Mouse (Mus musculus): ENCODE results near the gene Tmem205. TPM values are rescaled to one million over a fixed set of nuclear protein-coding genes. Genes with fewer than 3 reads are reported as not detected.

Tmem205 gene
- 100 to 1,000 TPM; 280 to 531 TPM for total RNA-seq (2021)
- long read RNA-seq, experiment 1, transcript Tmem205-201 (4 exons, 785 nt): major isoform, 34 of 55 reads
- long read RNA-seq, experiment 1, partial matches to known transcripts: 4 of 55 reads
- long read RNA-seq, experiment 1, other reads (novel, unspliced or antisense): 14 of 55 reads
- long read RNA-seq, experiment 2, transcript Tmem205-206 (2 exons, 671 nt): minor isoform, 7 of 360 reads
- long read RNA-seq, experiment 2, transcript Tmem205-201 (4 exons, 785 nt): major isoform, 261 of 360 reads
- long read RNA-seq, experiment 2, transcript Tmem205-203 (4 exons, 879 nt): minor isoform, 15 of 360 reads
- long read RNA-seq, experiment 2, partial matches to known transcripts: 18 of 360 reads
- long read RNA-seq, experiment 2, other reads (novel, unspliced or antisense): 51 of 360 reads

DNA sequence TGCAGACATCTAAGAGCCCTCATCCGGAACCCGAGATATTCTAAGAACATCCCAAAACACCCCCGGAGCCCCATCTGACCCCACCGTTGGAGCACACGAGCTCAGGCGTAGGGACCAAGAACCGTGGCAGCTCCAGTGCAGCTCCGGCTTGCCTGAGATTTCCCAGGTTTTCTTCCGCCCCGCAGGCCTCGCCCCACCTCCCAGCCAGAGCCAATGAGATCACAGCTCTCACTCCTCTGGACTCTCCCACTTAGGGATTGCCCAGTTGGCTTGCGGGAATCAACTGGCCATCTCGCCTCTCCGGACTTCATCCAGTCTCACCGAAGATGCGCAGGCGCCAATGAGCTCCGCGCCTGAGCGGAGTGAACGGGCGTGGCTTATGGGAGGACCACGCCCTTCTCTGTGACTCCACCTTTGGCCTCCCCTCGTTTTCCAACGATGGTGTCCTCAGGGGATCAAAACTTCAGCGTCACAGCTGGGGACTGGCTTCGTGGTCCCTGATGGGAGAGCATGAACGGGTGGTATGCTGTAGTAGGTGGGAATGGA is at the start of gene Tmem205, which contains the start of gene Ccdc159:
TSS of gene Tmem205 (minus strand) at position 349 of the 546 bp plus-strand sequence.
TSS of gene Ccdc159 (plus strand) at position 264 of the 546 bp plus-strand sequence.
- peak; percentile 79 to 84 for DNase-seq (ENCODE audit: low spot score in 2 of 2)

GRCm38 (mm10) chr9:21976626-21977175 is 49.3 kb upstream of the Tmem205 start:
- no peak for DNase-seq (ENCODE audit: low spot score in 2 of 2)

DNA sequence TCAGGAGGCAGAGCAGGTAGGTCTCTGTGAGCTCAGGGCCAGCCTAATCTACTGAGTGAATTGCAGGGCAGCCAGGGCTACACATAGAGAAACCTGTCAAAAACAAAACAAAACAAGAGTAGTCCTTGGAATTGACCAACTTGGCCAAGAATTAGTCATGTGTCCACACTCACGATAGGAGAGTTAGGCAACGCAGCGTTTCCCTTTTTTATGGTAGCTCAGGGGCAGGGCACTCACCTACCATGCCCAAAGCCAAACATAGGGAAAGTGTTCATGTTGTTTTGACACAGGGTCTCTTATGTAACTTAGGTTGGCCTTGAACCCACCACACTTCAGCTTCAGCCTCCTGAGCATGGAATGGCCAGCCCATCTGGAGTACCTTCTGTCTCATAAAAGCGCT is 41.9 kb upstream of the Tmem205 start:
- no peak for DNase-seq (ENCODE audit: low spot score in 2 of 2)

DNA sequence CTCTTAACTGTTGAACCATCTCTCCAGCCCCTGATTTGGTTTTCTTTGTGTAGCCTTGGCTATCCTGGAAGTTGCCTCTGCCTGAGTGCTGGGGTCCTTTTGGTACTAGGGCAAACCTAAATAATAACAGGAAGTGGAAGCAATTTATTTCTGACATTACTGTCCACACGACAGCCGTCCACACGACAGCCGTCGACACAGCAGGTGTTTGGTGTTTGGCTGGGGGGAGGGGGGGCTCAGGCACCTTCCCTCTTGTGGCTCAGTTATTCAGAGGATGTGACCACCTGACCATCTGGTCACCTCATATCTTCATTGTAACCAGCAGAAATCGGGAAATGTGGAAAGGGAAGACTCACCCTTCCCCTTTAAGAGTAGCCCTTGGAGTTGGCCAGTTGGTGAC is 41.5 kb upstream of the Tmem205 start:
- DNase-seq (ENCODE audit: low spot score in 2 of 2): no peak

GRCm38 (mm10) chr9:21963417-21963816 is 36.1 kb upstream of the Tmem205 start, which contains the start of gene Epor:
Gene Epor (minus strand): TSS chr9:21963506.
- no peak for DNase-seq (ENCODE audit: low spot score in 2 of 2)

GRCm38 (mm10) chr9:21962416-21963059 is 35.2 kb upstream of the Tmem205 start:
- DNase-seq (ENCODE audit: low spot score in 2 of 2): peak in 1 of 2 experiments; percentile 55

DNA sequence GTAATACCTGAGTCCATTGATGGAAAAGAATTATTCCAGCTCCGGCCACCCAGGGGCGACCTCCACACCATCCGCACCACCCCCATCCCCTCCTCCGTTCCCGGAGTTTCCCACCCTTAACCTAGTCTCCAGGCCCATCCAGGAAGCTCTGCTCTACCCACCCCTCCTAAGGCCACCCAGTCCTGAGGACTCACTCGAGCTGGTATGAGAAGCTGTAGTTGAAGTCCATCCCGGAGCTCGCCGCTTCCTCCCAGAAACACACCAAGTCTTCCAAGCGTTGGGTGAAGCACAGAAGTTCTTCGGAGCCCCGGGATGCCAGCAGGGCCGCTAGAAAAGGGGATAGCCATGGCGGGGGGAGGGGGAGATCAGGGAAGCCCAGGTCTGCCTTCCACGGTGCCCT is 34.7 kb upstream of the Tmem205 start:
- no peak for DNase-seq (ENCODE audit: low spot score in 2 of 2)

DNA sequence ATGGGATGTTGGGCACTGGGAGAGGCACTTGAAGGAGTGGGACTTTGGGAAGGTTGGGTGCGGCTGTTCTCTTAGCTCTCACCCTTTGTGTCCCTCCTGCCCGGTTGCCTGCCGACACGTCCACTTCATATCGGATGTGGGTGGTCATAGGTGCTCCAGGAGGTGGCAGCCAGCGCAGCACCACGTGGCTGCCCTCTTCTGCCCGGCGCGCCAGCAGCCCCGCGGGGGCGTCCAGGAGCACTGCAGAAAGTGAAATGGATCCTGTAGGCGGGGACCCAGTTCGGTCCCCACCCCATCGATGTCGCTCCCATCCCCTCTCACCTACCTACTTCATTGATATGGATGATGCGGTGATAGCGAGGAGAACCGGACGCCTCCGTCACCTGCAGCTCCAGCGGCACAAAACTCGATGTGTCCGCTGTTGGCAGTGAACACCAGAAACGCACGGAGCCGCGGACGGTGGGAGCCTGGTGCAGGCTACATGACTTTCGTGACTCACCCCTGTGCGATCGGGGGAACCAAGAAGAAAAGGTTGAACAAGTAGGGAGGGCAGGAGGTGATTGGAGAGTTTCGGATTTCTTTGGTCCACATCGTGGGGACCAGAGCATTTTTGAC is 34.1 kb upstream of the Tmem205 start:
- DNase-seq (ENCODE audit: low spot score in 2 of 2): no peak

DNA sequence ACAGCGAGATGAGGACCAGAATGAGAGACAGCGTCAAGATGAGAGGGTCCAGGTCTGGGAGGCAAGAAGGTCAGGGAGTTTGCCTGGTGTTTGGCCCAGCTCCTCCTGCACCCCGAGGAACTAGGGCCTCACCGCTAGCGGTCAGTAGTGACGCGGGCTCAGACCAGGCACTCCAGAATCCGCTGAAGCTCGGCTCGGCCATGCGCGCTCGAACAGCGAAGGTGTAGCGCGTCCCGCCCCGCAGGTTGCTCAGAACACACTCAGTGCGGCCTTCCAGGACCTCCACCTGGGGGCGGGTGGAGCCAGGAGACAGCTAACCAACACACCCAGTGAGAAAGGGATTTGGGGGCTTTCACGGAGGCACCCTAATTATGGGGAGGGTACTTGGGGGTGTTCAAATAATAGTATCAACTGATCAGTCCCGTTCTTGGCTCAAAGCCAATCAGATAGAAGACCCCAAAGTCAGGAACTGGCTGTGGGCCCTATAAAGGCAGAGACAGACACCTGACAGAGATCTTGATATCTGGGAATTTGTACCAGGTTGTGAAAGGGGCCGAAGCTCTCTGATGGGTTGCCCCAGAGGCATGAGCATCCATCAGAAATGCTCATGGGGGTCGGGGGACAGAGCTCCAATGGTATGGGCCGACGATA is 33.3 kb upstream of the Tmem205 start:
- DNase-seq (ENCODE audit: low spot score in 2 of 2): no peak

DNA sequence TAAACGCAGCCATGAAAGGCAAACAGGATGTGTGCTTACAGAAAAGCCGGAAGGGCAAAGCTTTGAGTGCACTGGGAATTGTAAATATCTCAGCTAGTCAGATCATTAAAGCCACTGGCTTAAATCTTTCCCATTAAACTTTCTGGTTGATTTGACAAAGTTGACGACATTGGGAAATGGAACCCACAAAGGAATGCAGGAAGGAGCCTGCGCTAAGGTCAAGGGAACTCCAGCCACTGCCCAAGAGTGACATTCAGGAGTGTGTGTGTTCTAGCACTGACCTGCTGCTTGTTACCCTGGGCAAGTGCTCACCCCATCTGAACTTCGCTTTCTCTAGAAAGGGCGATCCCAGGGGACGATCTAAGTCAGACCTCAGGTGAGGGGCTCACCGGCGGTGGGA is 32.8 kb upstream of the Tmem205 start:
- DNase-seq (ENCODE audit: low spot score in 2 of 2): no peak

DNA sequence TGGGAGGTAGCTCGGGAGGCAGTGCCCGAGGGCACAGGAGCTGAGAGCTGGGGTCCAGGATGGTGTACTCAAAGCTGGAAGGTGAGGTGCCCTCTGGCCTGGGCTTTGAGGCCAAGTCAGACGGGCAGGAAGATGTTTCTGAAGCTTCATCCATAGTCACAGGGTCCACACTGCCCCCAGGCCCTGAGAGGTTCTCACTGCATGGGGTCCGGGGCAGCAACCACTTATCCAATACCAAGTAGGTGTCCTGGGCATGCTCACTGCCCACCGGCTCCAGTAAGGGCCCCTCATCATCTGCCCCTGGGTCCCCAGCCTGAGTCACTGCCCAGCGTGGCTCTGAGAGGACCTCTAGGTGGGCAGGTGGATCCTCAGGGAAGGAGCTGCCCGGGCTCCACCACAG is 31.9 kb upstream of the Tmem205 start:
- no peak for DNase-seq (ENCODE audit: low spot score in 2 of 2)

DNA sequence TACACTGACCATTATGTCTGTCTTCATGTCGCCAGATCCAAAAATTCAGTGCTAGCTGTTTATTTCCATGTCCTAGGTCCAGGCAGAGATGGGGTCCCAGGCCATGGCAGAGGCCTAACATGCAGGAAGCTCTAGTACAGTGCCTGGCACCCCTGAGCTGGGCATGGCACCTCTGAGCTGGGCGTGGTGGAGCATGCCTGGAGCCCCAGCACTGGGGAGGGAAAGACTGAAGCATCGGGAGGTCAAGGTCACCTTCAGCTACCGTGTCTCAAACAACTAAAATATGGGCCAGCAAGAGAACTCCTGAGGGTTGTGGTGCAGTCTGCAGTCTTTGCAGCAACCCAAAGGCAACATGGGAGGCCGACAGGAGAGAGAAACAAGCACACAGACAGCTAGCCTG is 31.0 kb upstream of the Tmem205 start:
- DNase-seq (ENCODE audit: low spot score in 2 of 2): no peak

DNA sequence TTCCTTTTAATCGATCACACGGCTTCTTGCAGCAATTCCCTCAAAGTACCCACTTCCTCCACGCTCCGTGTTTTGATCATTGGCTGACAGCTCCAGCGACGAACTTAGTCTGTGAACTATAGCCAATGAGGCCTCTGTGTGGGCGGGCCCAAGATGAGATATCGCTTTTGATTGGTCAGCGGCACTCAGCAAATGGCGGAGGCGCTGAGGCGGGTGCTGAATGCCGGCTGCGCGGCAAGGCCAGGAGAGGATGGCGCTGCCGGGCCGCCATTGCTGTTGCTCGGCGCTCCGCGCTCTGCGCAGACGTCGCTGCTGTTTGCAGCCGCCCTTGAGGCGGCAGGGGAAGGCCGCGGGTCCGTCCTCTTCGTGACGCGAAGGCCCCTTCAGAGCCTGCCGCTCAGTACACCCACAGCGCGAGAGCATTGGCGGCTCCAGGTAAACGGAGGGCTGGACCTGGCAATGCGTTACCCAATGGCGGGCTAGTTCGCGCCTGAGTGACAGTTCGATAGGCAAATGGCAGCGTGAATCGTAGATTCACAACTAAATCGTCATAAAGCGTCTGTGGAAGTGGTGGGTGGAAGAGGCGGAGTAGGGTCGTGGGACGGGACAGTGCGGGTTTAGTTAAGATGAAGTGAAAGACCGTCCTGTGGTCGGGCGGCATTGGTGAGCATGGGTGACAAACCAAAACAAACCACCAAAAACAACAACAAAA is 28.4 kb upstream of the Tmem205 start, which contains the start of gene Swsap1:
TSS of gene Swsap1 (plus strand) at position 186 of the 712 bp plus-strand sequence.
- DNase-seq (ENCODE audit: low spot score in 2 of 2): peak; percentile 93 to 95

- no peak for DNase-seq (ENCODE audit: low spot score in 2 of 2)
Measured at GRCm38 (mm10) chr9:21955225-21955569, 27.8 kb upstream of the Tmem205 start.

- no peak for DNase-seq (ENCODE audit: low spot score in 2 of 2)
Measured at GRCm38 (mm10) chr9:21954635-21955034, 27.3 kb upstream of the Tmem205 start.

GRCm38 (mm10) chr9:21953600-21953999 is 26.2 kb upstream of the Tmem205 start:
- no peak for DNase-seq (ENCODE audit: low spot score in 2 of 2)

- DNase-seq (ENCODE audit: low spot score in 2 of 2): no peak
Measured at GRCm38 (mm10) chr9:21951977-21952376, 24.6 kb upstream of the Tmem205 start.

DNA sequence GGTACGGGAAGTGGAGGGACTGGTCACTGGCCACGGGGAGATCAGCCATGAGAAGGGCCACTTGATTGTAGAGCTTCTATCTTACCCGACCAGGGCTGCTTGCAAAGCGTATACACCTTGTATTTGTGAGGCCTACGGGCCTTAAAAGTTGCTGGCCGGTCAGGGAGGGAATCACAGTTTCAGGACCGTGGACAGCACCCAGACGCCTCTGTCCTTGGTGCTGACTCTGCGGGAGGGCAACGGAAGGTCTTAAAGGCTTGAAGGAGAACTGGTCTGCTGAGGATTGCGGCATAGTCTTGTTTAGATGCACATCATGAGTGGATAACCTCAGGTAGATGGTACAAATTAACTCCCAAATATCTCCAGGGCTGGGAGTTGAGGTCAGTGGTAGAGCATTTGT is 23.0 kb upstream of the Tmem205 start:
- DNase-seq (ENCODE audit: low spot score in 2 of 2): peak; percentile 78 to 83

- DNase-seq (ENCODE audit: low spot score in 2 of 2): no peak
Measured at GRCm38 (mm10) chr9:21948790-21949189, 21.4 kb upstream of the Tmem205 start.

DNA sequence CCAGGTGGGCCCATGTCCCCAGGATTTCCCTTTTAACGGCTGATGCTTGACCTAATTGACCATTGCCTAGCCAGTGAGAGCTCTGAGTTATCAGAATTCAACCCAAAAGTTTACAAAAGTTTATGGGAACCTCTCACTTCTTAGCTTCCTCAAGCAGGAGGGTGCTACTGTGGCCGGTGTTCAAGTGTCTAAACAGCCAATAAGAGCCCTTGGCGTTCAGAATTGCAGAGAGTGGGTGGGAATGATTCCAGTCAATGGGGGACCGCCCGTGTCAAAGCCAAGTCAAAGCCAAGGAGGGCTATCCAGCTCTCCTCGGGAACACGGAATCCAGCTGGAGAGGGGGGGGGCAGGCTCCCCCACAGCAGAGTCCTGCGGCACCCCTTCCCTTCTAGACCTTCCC is 20.8 kb upstream of the Tmem205 start:
- DNase-seq (ENCODE audit: low spot score in 2 of 2): no peak
